Mouse (Mus musculus) brain, embryonic 14.5 days (tissue): ENCODE results near the gene Plxdc1.

Source experiments
- CTCF ChIP-seq: fragments of 200-500 bp; IDR thresholded peaks from 2 replicates; pipeline ENCODE4 v1.5.1; 2012; ENCODE audit warnings: inconsistent platforms, mild to moderate bottlenecking, moderate library complexity, borderline replicate concordance; ENCODE audit not compliant: insufficient read depth, insufficient read length; ENCODE audit errors: extremely low read depth
- POLR2A ChIP-seq: fragments of 200-500 bp; IDR thresholded peaks from 2 replicates; pipeline ENCODE4 v1.6.1; 2012; ENCODE audit warnings: mild to moderate bottlenecking, inconsistent platforms, borderline replicate concordance; ENCODE audit not compliant: poor library complexity, insufficient read depth, insufficient read length, severe bottlenecking; ENCODE audit errors: extremely low read depth

GRCm38 (mm10) chr11:97942420-97943111 is 43.7 kb downstream of the Plxdc1 start:
- TF ChIP-seq CTCF (no peak), POLR2A (no peak)
